Mouse (Mus musculus) hindbrain, postnatal 0 days (tissue): ENCODE results near the gene Lamc3. TPM values are rescaled to one million over a fixed set of nuclear protein-coding genes. Genes with fewer than 3 reads are reported as not detected.
A peak's percentile ranks its signal among the peaks of the same experiment; 100 is the strongest.

Source experiments
- ATAC-seq: fragments of 200-750 bp; cut with Nextera tagmentation; 2 replicates; pipeline ENCODE4 v1.8.0; 2017; ENCODE audit warnings: mild to moderate bottlenecking, moderate TSS enrichment, moderate library complexity
- DNase-seq: peaks from one replicate; pipeline ENCODE4 v3.0.0-alpha.2; 2015; ENCODE audit warnings: low spot score
- H3K27ac ChIP-seq: fragments of 300-500 bp; sonication (generic); 2 replicates; pipeline ENCODE4 v1.5.1; 2014; ENCODE audit warnings: mild to moderate bottlenecking
- H3K27me3 ChIP-seq: fragments of 300-500 bp; sonication (generic); 2 replicates; pipeline ENCODE4 v1.6.1; 2014; ENCODE audit warnings: low read length, mixed read lengths; ENCODE audit not compliant: insufficient read depth
- H3K36me3 ChIP-seq: fragments of 300-500 bp; sonication (generic); 2 replicates; pipeline ENCODE4 v1.6.1; 2014; ENCODE audit warnings: low read length, mixed read lengths; ENCODE audit not compliant: insufficient read depth
- H3K4me1 ChIP-seq: fragments of 300-500 bp; sonication (generic); 2 replicates; pipeline ENCODE4 v1.6.1; 2014; ENCODE audit warnings: antibody characterized with exemption, low read length, mixed read lengths; ENCODE audit not compliant: insufficient read depth
- H3K4me2 ChIP-seq: fragments of 300-500 bp; sonication (generic); 2 replicates; pipeline ENCODE4 v1.6.1; 2014; ENCODE audit warnings: low read depth, mild to moderate bottlenecking, low read length, moderate library complexity, mixed read lengths
- H3K4me3 ChIP-seq: fragments of 300-500 bp; sonication (generic); 2 replicates; pipeline ENCODE4 v1.5.1; 2014; ENCODE audit warnings: low read length
- H3K9ac ChIP-seq: fragments of 300-500 bp; sonication (generic); replicated peaks from 2 replicates; pipeline ENCODE4 v1.6.1; 2014; ENCODE audit warnings: mild to moderate bottlenecking, low read length, moderate library complexity, mixed read lengths
- H3K9me3 ChIP-seq: fragments of 300-500 bp; sonication (generic); 2 replicates; pipeline ENCODE4 v1.6.1; 2016; ENCODE audit warnings: low read length, mixed read lengths
- CTCF ChIP-seq: IDR thresholded peaks from 2 replicates; pipeline ENCODE4 v1.5.1; 2016; ENCODE audit warnings: antibody characterized with exemption, control low read depth, low read depth
- WGBS: fragments of 180-500 bp; shearing (Covaris S2); extraction: QIAGEN DNeasy Blood & Tissue Kit; methylation state at CpG from one replicate; pipeline ENCODE4 v1.1.7; 2014; 5-methylcytosine and 5-hydroxymethylcytosine counted together
- polyA plus RNA-seq: library from polyadenylated mRNA; unstranded; fragments of >200 nt; fragmentation: Nextera tagmentation; extraction: Ambion mirVana; gene quantifications from 2 replicates; pipeline ENCODE4 v1.2.1, GENCODE M21; 2015
- total RNA-seq: library from RNA; depleted of rRNA; stranded (reverse); fragments of >200 nt; gene quantifications from 2 replicates; pipeline ENCODE4 v1.2.3, GENCODE M21; 2014; rRNA removed

Gene Lamc3
- total and polyA plus RNA-seq, 2 experiments from 2014 or later = 2.1 to 11.6 TPM

- no peaks in the 10 kb centered on the region for H3K27me3 ChIP-seq
- DNase-seq (peak; percentile 100), ATAC-seq (peak; percentile 99)
- H3K27ac ChIP-seq = peak within 1 kb of the TSS; percentile 78
- WGBS = under 1% methylated on average over 60 of the region's 60 CpGs
- H3K9me3 ChIP-seq = no peaks in the 10 kb centered on the region
- H3K4me3 ChIP-seq = peak within 1 kb of the TSS; percentile 94
- H3K9ac ChIP-seq = peak within 1 kb of the TSS; percentile 96
- peaks cover 10% of the 10 kb centered on the region for H3K4me1 ChIP-seq
- H3K4me2 ChIP-seq = peak within 1 kb of the TSS; percentile 92
- TF ChIP-seq CTCF = no peak; the same call in 1 of the 2 replicates
- H3K36me3 ChIP-seq = peaks cover 17% of the 10 kb centered on the region
Observed at GRCm38 (mm10) chr2:31974141-31974808, 87.2 kb downstream of the Lamc3 start, which contains the start of gene Nup214. Gene Nup214 (plus strand): TSS chr2:31974436.

- peak overlapping the region; percentile 96 for H3K9ac ChIP-seq
- WGBS = 11% methylated on average over 13 of the region's 13 CpGs
- H3K4me2 ChIP-seq = peak overlapping the region; percentile 92
- H3K27ac ChIP-seq = peak overlapping the region; percentile 78
- H3K27me3 ChIP-seq = no peaks in the 10 kb centered on the region
- H3K4me1 ChIP-seq = peaks cover 10% of the 10 kb centered on the region
- ATAC-seq = no peak; the same call in 1 of the 2 replicates
- no peaks in the 10 kb centered on the region for H3K9me3 ChIP-seq
- no peak for DNase-seq
- peak overlapping the region; percentile 94 for H3K4me3 ChIP-seq
- H3K36me3 ChIP-seq = peaks cover 21% of the 10 kb centered on the region
- TF ChIP-seq CTCF = no peak
Observed at GRCm38 (mm10) chr2:31974809-31975371, 87.8 kb downstream of the Lamc3 start.

GRCm38 (mm10) chr2:31987774-31988173 is 100.7 kb downstream of the Lamc3 start:
- ATAC-seq = no peak
- Histone ChIP-seq H3K4me1 (no peaks in the 10 kb centered on the region), H3K27ac (no peak overlapping the region), H3K9me3 (no peaks in the 10 kb centered on the region), H3K36me3 (peaks cover 87% of the 10 kb centered on the region), H3K9ac (no peak overlapping the region), H3K4me2 (no peak overlapping the region), H3K27me3 (no peaks in the 10 kb centered on the region), H3K4me3 (no peak overlapping the region)
- 97% methylated on average over 1 of the region's 1 CpGs for WGBS
- TF ChIP-seq CTCF = no peak
- DNase-seq = no peak

GRCm38 (mm10) chr2:31990961-31991360 is 103.9 kb downstream of the Lamc3 start:
- no peaks in the 10 kb centered on the region for H3K27me3 ChIP-seq
- peaks cover 73% of the 10 kb centered on the region for H3K36me3 ChIP-seq
- no peak overlapping the region for H3K4me3 ChIP-seq
- H3K9me3 ChIP-seq = no peaks in the 10 kb centered on the region
- no peak overlapping the region for H3K4me2 ChIP-seq
- DNase-seq (no peak), ATAC-seq (no peak)
- WGBS = 97% methylated on average over 4 of the region's 4 CpGs
- H3K9ac ChIP-seq = no peak overlapping the region
- TF ChIP-seq CTCF = no peak
- H3K27ac ChIP-seq = no peak overlapping the region
- H3K4me1 ChIP-seq = no peaks in the 10 kb centered on the region

- 95% methylated on average over 9 of the region's 9 CpGs for WGBS
Observed at GRCm38 (mm10) chr2:31994896-31995295, 107.8 kb downstream of the Lamc3 start.

GRCm38 (mm10) chr2:31996060-31996459 is 109.0 kb downstream of the Lamc3 start:
- no peak overlapping the region for H3K9ac ChIP-seq
- no peak for TF ChIP-seq CTCF
- H3K4me3 ChIP-seq = no peak overlapping the region
- DNase-seq (no peak), ATAC-seq (no peak)
- no peak overlapping the region for H3K27ac ChIP-seq
- peaks cover 77% of the 10 kb centered on the region for H3K36me3 ChIP-seq
- H3K27me3 ChIP-seq = no peaks in the 10 kb centered on the region
- no peak overlapping the region for H3K4me2 ChIP-seq
- WGBS = 96% methylated on average over 13 of the region's 13 CpGs
- H3K9me3 ChIP-seq = no peaks in the 10 kb centered on the region
- no peaks in the 10 kb centered on the region for H3K4me1 ChIP-seq

More at GRCm38 (mm10) chr2:31994896-31995295, 107.8 kb downstream of the Lamc3 start:
- H3K4me1 ChIP-seq = no peaks in the 10 kb centered on the region
- no peak for ATAC-seq
- no peak overlapping the region for H3K4me3 ChIP-seq
- H3K27me3 ChIP-seq = no peaks in the 10 kb centered on the region
- no peak overlapping the region for H3K27ac ChIP-seq
- no peak overlapping the region for H3K4me2 ChIP-seq
- no peak overlapping the region for H3K9ac ChIP-seq
- TF ChIP-seq CTCF = no peak
- DNase-seq = no peak
- H3K9me3 ChIP-seq = no peaks in the 10 kb centered on the region
- peaks cover 80% of the 10 kb centered on the region for H3K36me3 ChIP-seq

Other genes starting within 250 kb of the Lamc3 start
- not detected in 2 replicates for gene Prdm12, start 247.3 kb upstream of the Lamc3 start, total RNA-seq
- 0.16 and 0.24 TPM in 2 replicates for gene Prdm12, start 247.3 kb upstream of the Lamc3 start, polyA plus RNA-seq
- 17.2 and 31.1 TPM in 2 replicates for gene Exosc2, start 216.6 kb upstream of the Lamc3 start, total RNA-seq
- 35.6 and 36.5 TPM in 2 replicates for gene Exosc2, start 216.6 kb upstream of the Lamc3 start, polyA plus RNA-seq
- gene Abl1, start 198.9 kb upstream of the Lamc3 start, total RNA-seq = 52.1 and 57.5 TPM in 2 replicates
- 11.3 and 13.1 TPM in 2 replicates for gene Abl1, start 198.9 kb upstream of the Lamc3 start, polyA plus RNA-seq
- not detected in 2 replicates for gene Qrfp, start 76.7 kb upstream of the Lamc3 start, total RNA-seq
- gene Qrfp, start 76.7 kb upstream of the Lamc3 start, polyA plus RNA-seq = 0.06 TPM in 1 of 2 replicates, not detected in the other
- 27.3 and 28.9 TPM in 2 replicates for gene Fibcd1, start 41.3 kb upstream of the Lamc3 start, total RNA-seq
- 8.7 and 9.1 TPM in 2 replicates for gene Fibcd1, start 41.3 kb upstream of the Lamc3 start, polyA plus RNA-seq
- 13.2 and 15.5 TPM in 2 replicates for gene Aif1l, start 62.8 kb downstream of the Lamc3 start, total RNA-seq
- 16.2 and 18.2 TPM in 2 replicates for gene Aif1l, start 62.8 kb downstream of the Lamc3 start, polyA plus RNA-seq
- gene Nup214, start 87.1 kb downstream of the Lamc3 start, total RNA-seq = 26.2 and 29.3 TPM in 2 replicates
- gene Nup214, start 87.1 kb downstream of the Lamc3 start, polyA plus RNA-seq = 65.3 and 67.4 TPM in 2 replicates
- 0.83 and 1.3 TPM in 2 replicates for gene Fam78a, start 197.6 kb downstream of the Lamc3 start, total RNA-seq
- gene Fam78a, start 197.6 kb downstream of the Lamc3 start, polyA plus RNA-seq = 0.21 and 0.39 TPM in 2 replicates
- gene Plpp7, start 208.2 kb downstream of the Lamc3 start, total RNA-seq = 39.2 and 50.5 TPM in 2 replicates
- gene Plpp7, start 208.2 kb downstream of the Lamc3 start, polyA plus RNA-seq = 28.2 and 28.3 TPM in 2 replicates